Mouse (Mus musculus) heart, postnatal 0 days (tissue): ENCODE measurements at regions not wholly inside any gene's neighbourhood (a gene's known extent, or its start where the extent isn't known, plus 50 kb on each side); places are given as distances from the start of the nearest gene placed in this dataset.
"Not testable (repeated sequence)": the region's sequence is repeated elsewhere in the genome, so short reads cannot be mapped to it uniquely, and the experiment has no call there.

Experiments
- ATAC-seq: fragments of 200-750 bp; cut with Nextera tagmentation; 2 replicates; pipeline ENCODE4 v1.8.0; 2017; ENCODE audit warnings: low read depth, moderate number of reproducible peaks, moderate library complexity; ENCODE audit not compliant: insufficient read depth
- DNase-seq: peaks from one replicate; pipeline ENCODE4 v3.0.0-alpha.2; 2016; ENCODE audit warnings: low spot score
- H3K27ac ChIP-seq: fragments of 300-500 bp; sonication (generic); 2 replicates; pipeline ENCODE4 v1.5.1; 2014; ENCODE audit warnings: low read depth, mild to moderate bottlenecking
- H3K27me3 ChIP-seq: fragments of 300-500 bp; sonication (generic); 2 replicates; pipeline ENCODE4 v1.6.1; 2014; ENCODE audit warnings: low read length, mixed read lengths; ENCODE audit not compliant: control insufficient read depth, insufficient read depth
- H3K36me3 ChIP-seq: fragments of 300-500 bp; sonication (generic); replicated peaks from 2 replicates; pipeline ENCODE4 v1.6.1; 2014; ENCODE audit warnings: low read length, mixed read lengths; ENCODE audit not compliant: control insufficient read depth, insufficient read depth
- H3K4me1 ChIP-seq: fragments of 300-500 bp; sonication (generic); 2 replicates; pipeline ENCODE4 v1.6.1; 2014; ENCODE audit warnings: antibody characterized with exemption; ENCODE audit not compliant: control insufficient read depth, insufficient read depth
- H3K4me2 ChIP-seq: fragments of 300-500 bp; sonication (generic); 2 replicates; pipeline ENCODE4 v1.6.1; 2014; ENCODE audit warnings: low read depth, mild to moderate bottlenecking, low read length, moderate library complexity
- H3K4me3 ChIP-seq: fragments of 300-500 bp; sonication (generic); 2 replicates; pipeline ENCODE4 v1.5.1; 2014; ENCODE audit warnings: low read depth, low read length
- H3K9ac ChIP-seq: fragments of 300-500 bp; sonication (generic); replicated peaks from 2 replicates; pipeline ENCODE4 v1.6.1; 2014; ENCODE audit warnings: low read depth, low read length, mixed read lengths
- H3K9me3 ChIP-seq: fragments of 300-500 bp; sonication (generic); replicated peaks from 2 replicates; pipeline ENCODE4 v1.6.1; 2016; ENCODE audit warnings: low read length; ENCODE audit not compliant: control insufficient read depth
- CTCF ChIP-seq: IDR thresholded peaks from 2 replicates; pipeline ENCODE4 v1.5.1; 2016; ENCODE audit warnings: antibody characterized with exemption, control low read depth, low read depth
- EP300 ChIP-seq: IDR thresholded peaks from 2 replicates; pipeline ENCODE4 v1.6.1; 2016; ENCODE audit warnings: antibody characterized with exemption, low read depth
- WGBS: fragments of 180-500 bp; shearing (Covaris S2); extraction: QIAGEN DNeasy Blood & Tissue Kit; methylation state at CpG from one replicate; pipeline ENCODE4 v1.1.7; 2014; 5-methylcytosine and 5-hydroxymethylcytosine counted together

DNA sequence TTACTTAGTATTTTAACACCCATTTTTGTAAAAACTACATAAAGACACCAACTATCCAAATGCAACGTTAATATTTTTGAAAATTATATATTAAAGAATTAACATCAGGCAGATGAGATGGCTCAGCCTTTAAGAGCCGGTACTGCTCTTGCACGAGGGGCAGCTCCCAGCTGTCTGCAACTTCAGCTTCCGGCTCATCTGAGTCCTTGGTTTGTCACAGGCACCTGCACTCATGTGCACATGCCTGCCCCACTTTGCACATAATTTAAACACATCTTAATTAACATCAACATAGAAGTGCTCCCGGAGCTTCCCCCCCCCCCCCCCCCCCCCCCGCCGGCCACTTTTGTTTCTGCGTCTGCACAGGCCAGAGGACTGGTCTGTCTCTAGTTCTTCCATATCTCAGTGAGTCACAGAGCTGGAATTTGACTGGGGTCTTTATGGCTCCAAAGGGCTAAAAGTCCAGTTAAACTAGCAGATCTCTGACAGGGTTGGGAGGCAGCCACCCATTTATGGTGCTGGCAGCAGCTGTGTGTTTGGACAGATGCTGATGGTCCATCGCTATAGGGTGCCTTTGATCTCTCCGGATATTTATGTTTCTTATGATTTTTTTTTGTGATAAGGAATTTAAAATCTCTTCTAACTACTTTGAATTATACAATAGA is 61.9 kb upstream of the Wdr26 start:
- no peaks in the 10 kb centered on the region for H3K9me3 ChIP-seq
- no peak overlapping the region for H3K4me2 ChIP-seq
- no peak for ATAC-seq
- no peaks in the 10 kb centered on the region for H3K36me3 ChIP-seq
- WGBS, result 36% methylated on average over 9 of the region's 10 CpGs
- H3K27ac ChIP-seq, result no peak overlapping the region
- no peak overlapping the region for H3K4me3 ChIP-seq
- H3K27me3 ChIP-seq, result no peaks in the 10 kb centered on the region
- no peak for DNase-seq
- H3K4me1 ChIP-seq, result no peaks in the 10 kb centered on the region
- TF ChIP-seq CTCF, result no peak
- TF ChIP-seq EP300, result no peak
- no peak overlapping the region for H3K9ac ChIP-seq

- Histone ChIP-seq H3K36me3 (no peaks in the 10 kb centered on the region), H3K9me3 (no peaks in the 10 kb centered on the region), H3K4me2 (no peak overlapping the region), H3K4me1 (no peaks in the 10 kb centered on the region), H3K9ac (no peak overlapping the region), H3K27me3 (no peaks in the 10 kb centered on the region), H3K27ac (no peak overlapping the region), H3K4me3 (no peak overlapping the region)
- DNase-seq (no peak), ATAC-seq (no peak)
- TF ChIP-seq CTCF (no peak; the same call in 1 of the 2 replicates), EP300 (no peak)
- 79% methylated on average over 5 of the region's 5 CpGs for WGBS
Measured at GRCm38 (mm10) chr1:181280826-181281225, 69.0 kb upstream of the Wdr26 start.

DNA sequence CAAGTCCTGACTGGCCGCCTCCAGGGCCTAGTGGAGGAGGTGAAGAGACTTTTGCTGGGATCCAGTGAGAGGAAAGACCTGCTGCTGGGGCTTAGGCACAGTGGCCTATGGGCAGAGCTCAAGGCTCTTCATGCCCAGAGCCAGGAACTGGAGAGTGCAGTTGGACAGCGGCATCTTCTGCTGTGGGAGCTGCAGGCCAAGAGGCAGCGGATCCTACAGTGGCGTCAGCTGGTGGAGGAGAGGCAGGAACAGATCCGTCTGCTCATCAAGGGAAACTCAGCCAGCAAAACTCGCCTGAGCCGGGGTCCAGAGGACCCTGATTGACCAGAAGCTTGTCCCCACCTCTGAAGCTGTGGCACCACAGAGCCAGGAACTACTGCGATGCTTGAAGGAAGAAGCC is 69.4 kb upstream of the Cnih3 start:
- not testable (repeated sequence) for H3K36me3 ChIP-seq, H3K27ac ChIP-seq, H3K4me2 ChIP-seq, ATAC-seq, DNase-seq, H3K9me3 ChIP-seq, H3K27me3 ChIP-seq, H3K4me1 ChIP-seq, H3K4me3 ChIP-seq, H3K9ac ChIP-seq
- WGBS, result 64% methylated on average over 8 of the region's 8 CpGs

DNA sequence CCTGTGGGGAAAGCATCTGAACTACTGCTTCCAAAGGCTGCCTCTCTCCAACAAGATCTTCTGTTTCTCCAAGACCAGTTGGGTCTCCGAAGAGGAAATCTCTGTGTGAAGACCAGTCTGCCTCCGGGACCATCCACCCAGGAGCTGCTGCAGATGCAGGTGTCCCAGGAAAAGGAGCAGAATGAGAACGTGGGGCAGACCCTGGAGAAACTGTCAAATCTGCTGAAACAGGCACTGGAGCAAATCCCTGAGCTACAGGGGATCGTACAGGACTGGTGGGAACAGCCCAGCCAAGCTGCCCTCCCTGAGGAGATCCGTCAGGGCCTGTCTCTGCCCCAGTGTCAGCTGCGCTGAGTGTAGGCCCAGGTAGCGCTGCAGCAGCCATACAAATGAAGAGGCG is 68.9 kb upstream of the Cnih3 start:
- not testable (repeated sequence) for DNase-seq, H3K4me3 ChIP-seq, H3K4me2 ChIP-seq, H3K9me3 ChIP-seq, H3K36me3 ChIP-seq, H3K4me1 ChIP-seq, H3K9ac ChIP-seq, ATAC-seq, H3K27me3 ChIP-seq, H3K27ac ChIP-seq
- WGBS, result 84% methylated on average over 8 of the region's 8 CpGs

GRCm38 (mm10) chr1:181284301-181285197 is 67.9 kb upstream of the Cnih3 start:
- H3K4me1 ChIP-seq, result no peaks in the 10 kb centered on the region
- no peak for DNase-seq
- no peaks in the 10 kb centered on the region for H3K36me3 ChIP-seq
- H3K4me3 ChIP-seq, result no peak overlapping the region
- H3K9ac ChIP-seq, result no peak overlapping the region
- H3K27me3 ChIP-seq, result no peaks in the 10 kb centered on the region
- H3K9me3 ChIP-seq, result no peaks in the 10 kb centered on the region
- H3K27ac ChIP-seq, result no peak overlapping the region
- 64% methylated on average over 10 of the region's 10 CpGs for WGBS
- TF ChIP-seq CTCF (no peak; the same call in 1 of the 2 replicates), EP300 (no peak)
- H3K4me2 ChIP-seq, result no peak overlapping the region
- no peak for ATAC-seq

- Histone ChIP-seq H3K4me2 (no peak overlapping the region), H3K4me1 (no peaks in the 10 kb centered on the region), H3K27me3 (no peaks in the 10 kb centered on the region), H3K36me3 (no peaks in the 10 kb centered on the region), H3K27ac (no peak overlapping the region), H3K9me3 (no peaks in the 10 kb centered on the region), H3K9ac (no peak overlapping the region), H3K4me3 (no peak overlapping the region)
- DNase-seq (no peak), ATAC-seq (no peak)
- TF ChIP-seq CTCF (no peak), EP300 (no peak)
- WGBS, result 84% methylated on average over 8 of the region's 8 CpGs
Measured at GRCm38 (mm10) chr1:181285600-181285999, 66.8 kb upstream of the Cnih3 start.
